Mouse (Mus musculus) adrenal gland, postnatal 4 days (tissue): ENCODE results near the gene Mroh2a. TPM values are rescaled to one million over a fixed set of nuclear protein-coding genes. Genes with fewer than 3 reads are reported as not detected.

Experiments
- DNase-seq, 2 experiments: peaks; one replicate each; pipeline ENCODE4 v3.0.0; 2021 to 2022; ENCODE audit warnings: low spot score in 2 of 2, mixed read lengths in 2 of 2
- long read RNA-seq, 2 experiments: library from polyadenylated mRNA; stranded (forward); transcript quantifications; one replicate each; pipeline ENCODE4 v2.0.0; 2021
- total RNA-seq, 2 experiments: library from RNA; stranded (reverse); gene quantifications; 2 replicates each; pipeline ENCODE4 v1.2.3; 2021

Mroh2a gene
- under 1 TPM; 0.20 to 0.42 TPM for total RNA-seq
- long read RNA-seq, experiment 1: 0 reads
- long read RNA-seq, experiment 2, partial matches to known transcripts: 1 of 1 reads
- long read RNA-seq, experiment 2, other reads (novel, unspliced or antisense): 0 of 1 reads

- peak in 1 of 2 experiments; percentile 5 for DNase-seq
Observed at GRCm38 (mm10) chr1:88226670-88227379, at the start of gene Mroh2a. Gene Mroh2a (plus strand): TSS chr1:88226986.

- DNase-seq: no peak
Observed at GRCm38 (mm10) chr1:88179657-88180056, 47.1 kb upstream of the Mroh2a start.

GRCm38 (mm10) chr1:88186325-88186935 lies 40.4 kb upstream of the Mroh2a start:
- DNase-seq: no peak

GRCm38 (mm10) chr1:88192136-88192535 lies 34.6 kb upstream of the Mroh2a start:
- DNase-seq: no peak

- DNase-seq: no peak
Observed at GRCm38 (mm10) chr1:88195687-88196086, 31.1 kb upstream of the Mroh2a start.

GRCm38 (mm10) chr1:88197443-88197842 lies 29.3 kb upstream of the Mroh2a start:
- DNase-seq: no peak

GRCm38 (mm10) chr1:88199996-88200395 lies 26.8 kb upstream of the Mroh2a start:
- no peak for DNase-seq

GRCm38 (mm10) chr1:88200456-88200855 lies 26.3 kb upstream of the Mroh2a start, which contains the start of gene Ugt1a2:
Gene Ugt1a2 (plus strand): TSS chr1:88200601.
- DNase-seq: no peak

- DNase-seq: peak in 1 of 2 experiments; percentile 47
Observed at GRCm38 (mm10) chr1:88205294-88205922, 21.4 kb upstream of the Mroh2a start, which contains the start of gene Dnajb3. Gene Dnajb3 (minus strand): TSS chr1:88205782.

GRCm38 (mm10) chr1:88206843-88207479 lies 19.8 kb upstream of the Mroh2a start:
- no peak for DNase-seq

- DNase-seq: no peak
Observed at GRCm38 (mm10) chr1:88211812-88212211, 15.0 kb upstream of the Mroh2a start, which contains the start of gene Ugt1a1. Gene Ugt1a1 (plus strand): TSS chr1:88211959.

GRCm38 (mm10) chr1:88212341-88213045 lies 14.3 kb upstream of the Mroh2a start:
- DNase-seq: no peak

- DNase-seq: no peak
Observed at GRCm38 (mm10) chr1:88213061-88213460, 13.7 kb upstream of the Mroh2a start.

- DNase-seq: peak in 1 of 2 experiments; percentile 17
Observed at GRCm38 (mm10) chr1:88213766-88214461, 12.9 kb upstream of the Mroh2a start.

- no peak for DNase-seq
Observed at GRCm38 (mm10) chr1:88214462-88214952, 12.3 kb upstream of the Mroh2a start.

- no peak for DNase-seq
Observed at GRCm38 (mm10) chr1:88215466-88216380, 11.1 kb upstream of the Mroh2a start.

GRCm38 (mm10) chr1:88216551-88216950 lies 10.2 kb upstream of the Mroh2a start:
- no peak for DNase-seq

GRCm38 (mm10) chr1:88217144-88217543 lies 9.6 kb upstream of the Mroh2a start:
- DNase-seq: no peak

GRCm38 (mm10) chr1:88217576-88217975 lies 9.2 kb upstream of the Mroh2a start:
- no peak for DNase-seq
